Mouse (Mus musculus) testis, adult 2 months (tissue): ENCODE results near the gene Gm5415.

Experiments used
- CTCF ChIP-seq: fragments of 200-500 bp; IDR thresholded peaks from 2 replicates; pipeline ENCODE4 v1.5.1; 2012; ENCODE audit warnings: low read depth, mild to moderate bottlenecking, inconsistent platforms, low read length, moderate library complexity; ENCODE audit not compliant: control insufficient read depth, insufficient read depth, insufficient replicate concordance
- POLR2A ChIP-seq: fragments of 200-500 bp; IDR thresholded peaks from 2 replicates; pipeline ENCODE4 v1.6.1; 2012; ENCODE audit warnings: low read depth, mild to moderate bottlenecking, inconsistent platforms, low read length, moderate library complexity; ENCODE audit not compliant: control insufficient read depth

DNA sequence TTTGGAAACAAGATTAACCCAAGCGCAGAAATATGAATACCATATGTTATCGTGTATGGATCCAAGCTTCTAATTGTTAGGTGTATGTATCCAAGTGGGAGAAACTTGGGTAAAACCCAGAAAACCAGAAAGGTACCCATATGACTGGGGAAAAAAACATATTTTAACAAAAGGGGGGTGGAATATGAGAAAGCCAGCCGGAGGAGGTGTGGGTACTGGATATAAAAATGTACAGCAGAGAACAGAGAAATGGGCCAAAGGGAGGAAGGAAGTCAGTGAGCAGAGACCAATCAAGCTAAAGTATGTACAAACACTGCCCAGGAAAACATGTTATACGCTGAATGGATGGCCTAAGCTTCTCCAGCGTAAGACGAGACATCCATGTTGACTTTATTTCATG is 43.7 kb downstream of the Gm5415 start:
- TF ChIP-seq CTCF (no peak), POLR2A (no peak)
